Mouse (Mus musculus): Measurements from ENCODE around the gene Tecpr2. TPM values are rescaled to one million over a fixed set of nuclear protein-coding genes. Genes with fewer than 3 reads are reported as not detected.

Tecpr2 gene
- polyA plus RNA-seq, 1 experiment from 2014 or later = 7.2 TPM

- no peak for ATAC-seq (ENCODE audit: low read depth)
- Histone ChIP-seq H3K4me2 (ENCODE audit: low read depth, low read length) (no peak overlapping the region), H3K9ac (replicated peaks; ENCODE audit: low read depth, low read length) (no peak overlapping the region), H3K4me1 (ENCODE audit: control insufficient read depth, insufficient read depth, low read length) (no peaks in the 10 kb centered on the region), H3K27ac (ENCODE audit: low read depth, low read length) (no peak overlapping the region), H3K27me3 (ENCODE audit: control insufficient read depth, insufficient read depth, low read length) (0 out of 2 replicates have a peak, but pooled peaks cover under 1% of the 10 kb centered on the region), H3K36me3 (ENCODE audit: control insufficient read depth, insufficient read depth, low read length) (no peaks in the 10 kb centered on the region), H3K9me3 (ENCODE audit: control insufficient read depth, low read length) (no peaks in the 10 kb centered on the region), H3K4me3 (ENCODE audit: low read depth, low read length) (no peak overlapping the region)
- WGBS = 81% methylated on average over 8 of the region's 8 CpGs
Measured at GRCm38 (mm10) chr12:110983714-110984113, 94.7 kb downstream of the Tecpr2 start.

- H3K4me3 ChIP-seq (ENCODE audit: low read depth, low read length) = no peak overlapping the region
- no peak overlapping the region for H3K27ac ChIP-seq (ENCODE audit: low read depth, low read length)
- no peak overlapping the region for H3K4me2 ChIP-seq (ENCODE audit: low read depth, low read length)
- ATAC-seq (ENCODE audit: low read depth) = no peak
- 83% methylated on average over 4 of the region's 4 CpGs for WGBS
- no peak overlapping the region for H3K9ac ChIP-seq (replicated peaks; ENCODE audit: low read depth, low read length)
- no peaks in the 10 kb centered on the region for H3K27me3 ChIP-seq (ENCODE audit: control insufficient read depth, insufficient read depth, low read length)
- H3K36me3 ChIP-seq (ENCODE audit: control insufficient read depth, insufficient read depth, low read length) = no peaks in the 10 kb centered on the region
- H3K9me3 ChIP-seq (ENCODE audit: control insufficient read depth, low read length) = no peaks in the 10 kb centered on the region
- H3K4me1 ChIP-seq (ENCODE audit: control insufficient read depth, insufficient read depth, low read length) = no peaks in the 10 kb centered on the region
Measured at GRCm38 (mm10) chr12:110984598-110984997, 95.5 kb downstream of the Tecpr2 start.

- H3K36me3 ChIP-seq (ENCODE audit: control insufficient read depth, insufficient read depth, low read length) = no peaks in the 10 kb centered on the region
- 81% methylated on average over 9 of the region's 9 CpGs for WGBS
- H3K4me3 ChIP-seq (ENCODE audit: low read depth, low read length) = no peak overlapping the region
- no peak overlapping the region for H3K9ac ChIP-seq (replicated peaks; ENCODE audit: low read depth, low read length)
- no peaks in the 10 kb centered on the region for H3K9me3 ChIP-seq (ENCODE audit: control insufficient read depth, low read length)
- no peaks in the 10 kb centered on the region for H3K4me1 ChIP-seq (ENCODE audit: control insufficient read depth, insufficient read depth, low read length)
- H3K27me3 ChIP-seq (ENCODE audit: control insufficient read depth, insufficient read depth, low read length) = no peaks in the 10 kb centered on the region
- no peak for ATAC-seq (ENCODE audit: low read depth)
- H3K4me2 ChIP-seq (ENCODE audit: low read depth, low read length) = no peak overlapping the region
- H3K27ac ChIP-seq (ENCODE audit: low read depth, low read length) = no peak overlapping the region
Measured at GRCm38 (mm10) chr12:110985141-110985540, 96.1 kb downstream of the Tecpr2 start.

DNA sequence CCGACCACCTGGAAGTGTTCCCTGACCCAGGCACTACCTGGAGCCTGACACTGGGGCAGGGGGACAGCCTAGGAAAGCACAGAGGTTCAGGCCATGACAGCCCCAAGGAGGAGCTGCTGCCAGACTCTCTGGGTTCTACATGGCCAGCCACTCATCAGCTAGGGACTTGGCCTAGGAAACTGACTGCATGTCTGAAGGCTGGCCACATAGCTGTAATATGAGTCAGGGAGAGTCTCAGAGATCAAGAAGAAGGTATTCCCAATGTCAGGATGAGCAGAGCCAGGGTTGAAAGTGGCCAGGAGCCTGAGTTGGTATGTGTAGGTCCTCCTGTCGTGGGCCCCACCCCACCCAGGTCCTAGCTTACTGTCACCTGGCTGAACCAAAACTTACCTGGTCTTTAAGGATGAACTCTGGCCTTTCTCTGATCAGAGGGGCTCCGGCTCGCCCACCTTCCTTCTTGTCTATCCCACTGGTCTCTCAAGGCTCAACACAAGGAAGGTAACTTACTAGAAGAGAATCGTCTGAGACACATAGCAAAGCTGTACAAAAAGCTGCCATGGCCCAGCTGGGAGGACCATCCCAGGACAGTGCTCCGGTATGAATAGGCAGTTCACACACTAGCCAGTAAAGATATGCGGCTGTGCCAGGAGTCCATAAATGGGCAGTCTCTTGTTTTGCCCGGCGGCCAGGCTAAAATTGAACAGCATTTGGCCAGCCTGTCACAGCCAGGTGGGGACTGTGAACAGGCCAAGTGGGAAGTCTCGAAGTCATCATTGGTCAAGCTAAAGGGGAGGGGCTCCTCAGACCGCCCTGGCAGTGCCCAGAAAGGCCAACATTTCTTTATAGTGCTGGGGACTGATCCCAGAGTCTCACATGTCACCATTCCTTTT is 97.7 kb downstream of the Tecpr2 start:
- H3K27ac ChIP-seq (ENCODE audit: low read depth, low read length) = no peak overlapping the region
- H3K36me3 ChIP-seq (ENCODE audit: control insufficient read depth, insufficient read depth, low read length) = no peaks in the 10 kb centered on the region
- H3K27me3 ChIP-seq (ENCODE audit: control insufficient read depth, insufficient read depth, low read length) = no peaks in the 10 kb centered on the region
- 84% methylated on average over 11 of the region's 11 CpGs for WGBS
- no peak overlapping the region for H3K4me2 ChIP-seq (ENCODE audit: low read depth, low read length)
- H3K9ac ChIP-seq (replicated peaks; ENCODE audit: low read depth, low read length) = no peak overlapping the region
- no peak overlapping the region for H3K4me3 ChIP-seq (ENCODE audit: low read depth, low read length)
- no peak for ATAC-seq (ENCODE audit: low read depth)
- H3K4me1 ChIP-seq (ENCODE audit: control insufficient read depth, insufficient read depth, low read length) = no peaks in the 10 kb centered on the region
- no peaks in the 10 kb centered on the region for H3K9me3 ChIP-seq (ENCODE audit: control insufficient read depth, low read length)

- no peak overlapping the region for H3K27ac ChIP-seq (ENCODE audit: low read depth, low read length)
- H3K4me1 ChIP-seq (ENCODE audit: control insufficient read depth, insufficient read depth, low read length) = no peaks in the 10 kb centered on the region
- no peak overlapping the region for H3K4me2 ChIP-seq (ENCODE audit: low read depth, low read length)
- no peak for ATAC-seq (ENCODE audit: low read depth)
- 93% methylated on average over 3 of the region's 3 CpGs for WGBS
- H3K36me3 ChIP-seq (ENCODE audit: control insufficient read depth, insufficient read depth, low read length) = no peaks in the 10 kb centered on the region
- no peaks in the 10 kb centered on the region for H3K27me3 ChIP-seq (ENCODE audit: control insufficient read depth, insufficient read depth, low read length)
- H3K9ac ChIP-seq (replicated peaks; ENCODE audit: low read depth, low read length) = no peak overlapping the region
- no peaks in the 10 kb centered on the region for H3K9me3 ChIP-seq (ENCODE audit: control insufficient read depth, low read length)
- no peak overlapping the region for H3K4me3 ChIP-seq (ENCODE audit: low read depth, low read length)
Measured at GRCm38 (mm10) chr12:110989409-110989808, 100.3 kb downstream of the Tecpr2 start.

DNA sequence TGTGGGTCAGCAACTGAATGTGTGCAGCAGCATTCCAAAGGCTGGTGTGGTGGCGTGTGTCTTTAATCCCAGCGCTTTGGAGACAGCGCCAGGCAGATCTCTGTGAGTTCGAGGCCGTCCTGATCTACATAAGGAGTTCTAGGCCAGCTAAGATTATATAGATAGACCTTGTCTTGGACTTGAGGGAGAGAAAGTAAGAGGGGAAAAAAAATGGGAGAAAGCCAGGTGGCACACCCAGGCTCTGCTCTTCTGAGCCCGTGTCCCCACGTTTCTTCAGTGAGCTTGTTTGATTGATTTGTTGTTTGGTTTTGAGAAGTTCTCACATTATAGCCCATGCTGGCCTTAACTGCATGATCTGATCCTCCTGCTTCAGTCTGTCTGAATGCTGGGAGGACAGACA is 101.4 kb downstream of the Tecpr2 start:
- H3K9me3 ChIP-seq (ENCODE audit: control insufficient read depth, low read length) = no peaks in the 10 kb centered on the region
- H3K4me3 ChIP-seq (ENCODE audit: low read depth, low read length) = no peak overlapping the region
- no peak for ATAC-seq (ENCODE audit: low read depth)
- H3K4me1 ChIP-seq (ENCODE audit: control insufficient read depth, insufficient read depth, low read length) = no peaks in the 10 kb centered on the region
- WGBS = 91% methylated on average over 7 of the region's 7 CpGs
- H3K9ac ChIP-seq (replicated peaks; ENCODE audit: low read depth, low read length) = no peak overlapping the region
- H3K27ac ChIP-seq (ENCODE audit: low read depth, low read length) = no peak overlapping the region
- no peak overlapping the region for H3K4me2 ChIP-seq (ENCODE audit: low read depth, low read length)
- H3K27me3 ChIP-seq (ENCODE audit: control insufficient read depth, insufficient read depth, low read length) = no peaks in the 10 kb centered on the region
- H3K36me3 ChIP-seq (ENCODE audit: control insufficient read depth, insufficient read depth, low read length) = no peaks in the 10 kb centered on the region

- WGBS = 3% methylated on average over 23 of the region's 23 CpGs
- no peaks in the 10 kb centered on the region for H3K27me3 ChIP-seq (ENCODE audit: control insufficient read depth, insufficient read depth, low read length)
- ATAC-seq (ENCODE audit: low read depth) = peak; percentile 89
- no peaks in the 10 kb centered on the region for H3K9me3 ChIP-seq (ENCODE audit: control insufficient read depth, low read length)
- no peak overlapping the region for H3K27ac ChIP-seq (ENCODE audit: low read depth, low read length)
- H3K4me2 ChIP-seq (ENCODE audit: low read depth, low read length) = peak overlapping the region; percentile 53
- no peaks in the 10 kb centered on the region for H3K4me1 ChIP-seq (ENCODE audit: control insufficient read depth, insufficient read depth, low read length)
- H3K4me3 ChIP-seq (ENCODE audit: low read depth, low read length) = peak overlapping the region; percentile 38
- H3K9ac ChIP-seq (replicated peaks; ENCODE audit: low read depth, low read length) = no peak overlapping the region
- H3K36me3 ChIP-seq (ENCODE audit: control insufficient read depth, insufficient read depth, low read length) = no peaks in the 10 kb centered on the region
Measured at GRCm38 (mm10) chr12:110991361-110992127, 102.5 kb downstream of the Tecpr2 start.

DNA sequence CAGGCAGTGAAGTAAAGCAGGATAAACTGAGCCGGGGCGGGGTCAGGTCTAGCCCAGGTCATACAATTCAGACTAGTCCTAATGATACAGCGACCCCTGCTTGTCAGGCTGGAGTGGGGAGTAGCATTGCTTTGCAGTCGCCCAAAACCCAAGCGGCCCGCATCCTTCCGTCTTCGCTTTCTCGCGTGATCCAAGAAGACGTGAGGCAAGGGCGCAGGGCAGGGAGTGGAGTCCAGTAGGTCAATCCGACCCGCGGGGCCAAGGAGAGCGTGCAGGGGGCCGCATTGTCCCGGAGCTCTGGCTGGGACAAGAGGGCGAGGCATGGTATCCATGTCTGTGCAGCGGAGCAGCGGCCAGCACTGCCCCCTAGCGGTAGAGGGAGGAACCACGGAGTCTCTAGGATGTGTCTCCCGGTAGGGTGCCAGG is 103.1 kb downstream of the Tecpr2 start:
- peak; percentile 85 for ATAC-seq (ENCODE audit: low read depth)
- Histone ChIP-seq H3K4me1 (ENCODE audit: control insufficient read depth, insufficient read depth, low read length) (no peaks in the 10 kb centered on the region), H3K4me3 (ENCODE audit: low read depth, low read length) (peak overlapping the region; percentile 38), H3K36me3 (ENCODE audit: control insufficient read depth, insufficient read depth, low read length) (no peaks in the 10 kb centered on the region), H3K9me3 (ENCODE audit: control insufficient read depth, low read length) (no peaks in the 10 kb centered on the region), H3K4me2 (ENCODE audit: low read depth, low read length) (peak overlapping the region; percentile 53), H3K9ac (replicated peaks; ENCODE audit: low read depth, low read length) (peak overlapping the region; percentile 28; the same call in 1 of the 2 replicates), H3K27me3 (ENCODE audit: control insufficient read depth, insufficient read depth, low read length) (no peaks in the 10 kb centered on the region), H3K27ac (ENCODE audit: low read depth, low read length) (no peak overlapping the region)
- WGBS = under 1% methylated on average over 24 of the region's 24 CpGs

GRCm38 (mm10) chr12:110992771-110993170 is 103.7 kb downstream of the Tecpr2 start:
- H3K27ac ChIP-seq (ENCODE audit: low read depth, low read length) = no peak overlapping the region

More at GRCm38 (mm10) chr12:110992771-110993170, 103.7 kb downstream of the Tecpr2 start:
- ATAC-seq (ENCODE audit: low read depth) = no peak
- Histone ChIP-seq H3K4me3 (ENCODE audit: low read depth, low read length) (no peak overlapping the region), H3K36me3 (ENCODE audit: control insufficient read depth, insufficient read depth, low read length) (no peaks in the 10 kb centered on the region), H3K9ac (replicated peaks; ENCODE audit: low read depth, low read length) (no peak overlapping the region), H3K9me3 (ENCODE audit: control insufficient read depth, low read length) (no peaks in the 10 kb centered on the region), H3K4me1 (ENCODE audit: control insufficient read depth, insufficient read depth, low read length) (no peaks in the 10 kb centered on the region), H3K4me2 (ENCODE audit: low read depth, low read length) (no peak overlapping the region), H3K27me3 (ENCODE audit: control insufficient read depth, insufficient read depth, low read length) (no peaks in the 10 kb centered on the region)
- WGBS = 75% methylated on average over 12 of the region's 12 CpGs

Data from neural tube, embryonic 14.5 days (tissue).